Mouse (Mus musculus) CH12.LX (cell line): ENCODE measurements at regions not wholly inside any gene's neighbourhood (a gene's known extent, or its start where the extent isn't known, plus 50 kb on each side); places are given as distances from the start of the nearest gene placed in this dataset.

Source experiments
- DNase-seq: peaks from one replicate; pipeline ENCODE4 v3.0.0-alpha.2; 2013; ENCODE audit errors: extremely low read depth
- H3K27ac ChIP-seq: 2 replicates; pipeline ENCODE4 v1.5.1; 2012; ENCODE audit warnings: low read depth, mild to moderate bottlenecking, control low read depth, moderate library complexity; ENCODE audit not compliant: insufficient read depth
- H3K27me3 ChIP-seq: replicated peaks from 2 replicates; pipeline ENCODE3; 2012; ENCODE audit warnings: inconsistent platforms
- H3K36me3 ChIP-seq, 2 experiments: replicated peaks in 1 of 2; 2 replicates each; pipeline versions ENCODE3 to v1.6.1; 2012; ENCODE audit warnings: inconsistent platforms in 1 of 2, low read length in 1 of 2, mild to moderate bottlenecking in 1 of 2, mixed read lengths in 1 of 2, moderate library complexity in 1 of 2; ENCODE audit not compliant: control insufficient read depth in 1 of 2, insufficient read depth in 1 of 2
- H3K4me1 ChIP-seq, 2 experiments: 2 replicates each; pipeline ENCODE4 v1.6.1; 2012; ENCODE audit warnings: inconsistent platforms in 1 of 2, moderate library complexity in 1 of 2; ENCODE audit not compliant: insufficient read depth in 2 of 2, control insufficient read depth in 1 of 2
- H3K4me2 ChIP-seq: 2 replicates; pipeline ENCODE4 v1.6.1; 2012; ENCODE audit warnings: low read depth, mild to moderate bottlenecking, control low read depth; ENCODE audit not compliant: poor library complexity, insufficient read depth, severe bottlenecking
- H3K4me3 ChIP-seq, 3 experiments: fragments of 150-350 bp in 1 of 3; sonication (generic) in 1 of 3; replicated peaks in 1 of 3; 2 replicates each; pipeline versions ENCODE3 to v1.5.1; 2011 to 2012; ENCODE audit warnings: low read depth in 2 of 3, low read length in 2 of 3, mild to moderate bottlenecking in 2 of 3, moderate library complexity in 2 of 3, control low read depth in 1 of 3, improper control_type of control experiment in 1 of 3, inconsistent platforms in 1 of 3, mixed read lengths in 1 of 3; ENCODE audit not compliant: poor library complexity in 1 of 3
- H3K79me2 ChIP-seq: replicated peaks from 2 replicates; pipeline ENCODE4 v1.6.1; 2012; ENCODE audit warnings: mild to moderate bottlenecking, moderate library complexity; ENCODE audit not compliant: control insufficient read depth, poor library complexity, insufficient read depth, severe bottlenecking; ENCODE audit errors: extremely low read depth
- H3K9ac ChIP-seq: 2 replicates; pipeline ENCODE4 v1.6.1; 2012; ENCODE audit warnings: low read depth, mild to moderate bottlenecking, control low read depth, moderate library complexity; ENCODE audit not compliant: insufficient read depth
- H3K9me3 ChIP-seq: replicated peaks from 2 replicates; pipeline ENCODE3; 2012; ENCODE audit warnings: low read length, inconsistent platforms, mixed read lengths
- BHLHE40 ChIP-seq: IDR thresholded peaks from 2 replicates; pipeline ENCODE4 v1.6.1; 2011; ENCODE audit warnings: mild to moderate bottlenecking, low read depth, low read length, improper control_type of control experiment
- CHD1 ChIP-seq: IDR thresholded peaks from 2 replicates; pipeline ENCODE4 v1.6.1; 2012; ENCODE audit warnings: low read depth, low read length, improper control_type of control experiment, inconsistent platforms
- CHD2 ChIP-seq: IDR thresholded peaks from 2 replicates; pipeline ENCODE4 v1.6.1; 2011; ENCODE audit warnings: low read length, improper control_type of control experiment
- CTCF ChIP-seq, 2 experiments: IDR thresholded peaks in 1 of 2; conservative IDR thresholded peaks in 1 of 2; 2 replicates each; pipeline ENCODE4 v1.5.1; 2011 to 2012; ENCODE audit warnings: low read depth in 2 of 2, low read length in 2 of 2, improper control_type of control experiment in 1 of 2, inconsistent platforms in 1 of 2, mild to moderate bottlenecking in 1 of 2, moderate library complexity in 1 of 2
- EP300 ChIP-seq: IDR thresholded peaks from 2 replicates; pipeline ENCODE4 v1.6.1; 2011; ENCODE audit warnings: low read length, improper control_type of control experiment
- ETS1 ChIP-seq: conservative IDR thresholded peaks from 2 replicates; pipeline ENCODE4 v1.6.1; 2012; ENCODE audit warnings: low read depth, mild to moderate bottlenecking, inconsistent platforms, low read length, improper control_type of control experiment, moderate library complexity
- GABPA ChIP-seq: IDR thresholded peaks from 2 replicates; pipeline ENCODE4 v1.6.1; 2012; ENCODE audit warnings: low read depth, low read length, improper control_type of control experiment, inconsistent platforms; ENCODE audit not compliant: insufficient replicate concordance
- HCFC1 ChIP-seq: IDR thresholded peaks from 2 replicates; pipeline ENCODE4 v1.6.1; 2012; ENCODE audit warnings: low read depth, mild to moderate bottlenecking, inconsistent platforms, low read length, improper control_type of control experiment
- JUN ChIP-seq: IDR thresholded peaks from 2 replicates; pipeline ENCODE4 v1.6.1; 2011; ENCODE audit warnings: low read depth, mild to moderate bottlenecking, low read length, improper control_type of control experiment, moderate library complexity; ENCODE audit not compliant: insufficient read depth
- JUND ChIP-seq: conservative IDR thresholded peaks from 2 replicates; pipeline ENCODE4 v1.6.1; 2011; ENCODE audit warnings: low read depth, low read length, improper control_type of control experiment
- MAX ChIP-seq: IDR thresholded peaks from 2 replicates; pipeline ENCODE4 v1.6.1; 2011; ENCODE audit warnings: low read length, improper control_type of control experiment
- MEF2A ChIP-seq: IDR thresholded peaks from 2 replicates; pipeline ENCODE4 v1.6.1; 2014; ENCODE audit warnings: low read depth, mild to moderate bottlenecking, inconsistent platforms, low read length, improper control_type of control experiment, borderline replicate concordance
- MYC ChIP-seq: IDR thresholded peaks from 2 replicates; pipeline ENCODE4 v1.6.1; 2011; ENCODE audit warnings: low read depth, mild to moderate bottlenecking, improper control_type of control experiment, low read length
- NRF1 ChIP-seq: IDR thresholded peaks from 2 replicates; pipeline ENCODE4 v1.6.1; 2014; ENCODE audit warnings: low read depth, mild to moderate bottlenecking, inconsistent platforms, low read length, improper control_type of control experiment, moderate library complexity
- PAX5 ChIP-seq: IDR thresholded peaks from 2 replicates; pipeline ENCODE4 v1.6.1; 2012; ENCODE audit warnings: low read length, inconsistent platforms, mixed read lengths
- POLR2AphosphoS2 ChIP-seq: IDR thresholded peaks from 2 replicates; pipeline ENCODE4 v1.6.1; 2011; ENCODE audit warnings: low read depth, low read length, improper control_type of control experiment
- RAD21 ChIP-seq: IDR thresholded peaks from 2 replicates; pipeline ENCODE4 v1.6.1; 2011; ENCODE audit warnings: low read depth, mild to moderate bottlenecking, low read length, improper control_type of control experiment, moderate library complexity
- RCOR1 ChIP-seq: conservative IDR thresholded peaks from 2 replicates; pipeline ENCODE4 v1.6.1; 2012; ENCODE audit warnings: low read depth, mild to moderate bottlenecking, inconsistent platforms, low read length, improper control_type of control experiment
- SMC3 ChIP-seq: IDR thresholded peaks from 2 replicates; pipeline ENCODE4 v1.6.1; 2011; ENCODE audit warnings: low read depth, low read length, improper control_type of control experiment
- TBP ChIP-seq: conservative IDR thresholded peaks from 2 replicates; pipeline ENCODE4 v1.6.1; 2011; ENCODE audit warnings: low read depth, low read length, improper control_type of control experiment
- TCF12 ChIP-seq: IDR thresholded peaks from 2 replicates; pipeline ENCODE4 v1.6.1; 2014; ENCODE audit warnings: low read depth, mild to moderate bottlenecking, inconsistent platforms, low read length, improper control_type of control experiment
- UBTF ChIP-seq: IDR thresholded peaks from 2 replicates; pipeline ENCODE4 v1.6.1; 2012; ENCODE audit warnings: low read depth, mild to moderate bottlenecking, inconsistent platforms, low read length, improper control_type of control experiment, moderate library complexity
- ZC3H11A ChIP-seq: IDR thresholded peaks from 2 replicates; pipeline ENCODE4 v1.6.1; 2012; ENCODE audit warnings: low read depth, mild to moderate bottlenecking, inconsistent platforms, low read length, improper control_type of control experiment
- ZKSCAN1 ChIP-seq: IDR thresholded peaks from 2 replicates; pipeline ENCODE4 v1.6.1; 2012; ENCODE audit warnings: low read depth, inconsistent platforms, low read length, improper control_type of control experiment, borderline replicate concordance
- ZMIZ1 ChIP-seq: IDR thresholded peaks from 2 replicates; pipeline ENCODE4 v1.6.1; 2012; ENCODE audit warnings: low read depth, mild to moderate bottlenecking, inconsistent platforms, low read length, improper control_type of control experiment
- ZNF384 ChIP-seq: IDR thresholded peaks from 2 replicates; pipeline ENCODE4 v1.6.1; 2012; ENCODE audit warnings: low read depth, low read length, improper control_type of control experiment, inconsistent platforms
- dilution Hi-C: fragments of 300-500 bp; cut with MboI; formaldehyde crosslinking; loops from 2 replicates; pipeline ENCODE4 v1.14.3; 2020; ENCODE audit warnings: low sequenced_read_pairs; ENCODE audit not compliant: extremely low pct_unique_long_range_greater_than_20kb, extremely low pct_ligation_motif_present
- in situ Hi-C: fragments of 300-500 bp; cut with MboI; formaldehyde crosslinking; loops from 3 replicates; pipeline ENCODE4 v1.14.3; 2019; ENCODE audit warnings: low sequenced_read_pairs, low pct_ligation_motif_present, low pct_unique_long_range_greater_than_20kb, mixed read lengths

- Histone ChIP-seq H3K27ac (no peak overlapping the region), H3K27me3 (no peaks in the 10 kb centered on the region), H3K4me3 (no peak overlapping the region), H3K9me3 (peaks cover 58% of the 10 kb centered on the region), H3K9ac (no peak overlapping the region), H3K4me2 (no peak overlapping the region), H3K4me1 (no peaks in the 10 kb centered on the region), H3K79me2 (no peaks in the 10 kb centered on the region), H3K36me3 (no peaks in the 10 kb centered on the region)
- TF ChIP-seq HCFC1 (no peak), NRF1 (no peak), SMC3 (no peak), MYC (no peak), CHD2 (no peak), UBTF (no peak), GABPA (no peak), ZC3H11A (no peak), JUND (no peak), ZNF384 (no peak), ZKSCAN1 (no peak), ZMIZ1 (no peak), MAX (no peak), CTCF (conservative IDR thresholded peaks at IDR 0.05 in 1 of 2, IDR thresholded peaks at IDR 0.05 in 1 of 2; ENCODE audit: low read depth in 2 of 2, low read length in 2 of 2) (no peak), JUN (no peak), EP300 (no peak), TBP (no peak)
- DNase-seq: no peak
- dilution Hi-C loops: no loop called here
- in situ Hi-C loops: no loop called here
These were observed 252.8 kb upstream of the Nxpe4 start for GRCm38 (mm10) chr9:47909051-47909450.

GRCm38 (mm10) chr9:47910501-47910906 is 251.3 kb upstream of the Nxpe4 start:
- Histone ChIP-seq H3K27ac (no peak overlapping the region), H3K27me3 (no peaks in the 10 kb centered on the region), H3K36me3 (no peaks in the 10 kb centered on the region), H3K9me3 (peaks cover 59% of the 10 kb centered on the region), H3K9ac (no peak overlapping the region), H3K4me1 (no peaks in the 10 kb centered on the region), H3K4me2 (no peak overlapping the region), H3K4me3 (no peak overlapping the region), H3K79me2 (no peaks in the 10 kb centered on the region)
- dilution Hi-C loops: no loop called here
- in situ Hi-C loops: no loop called here
- TF ChIP-seq ZNF384 (no peak), RCOR1 (no peak), TCF12 (no peak), BHLHE40 (no peak), POLR2AphosphoS2 (no peak), CHD1 (no peak), UBTF (no peak), RAD21 (no peak), PAX5 (no peak), ZC3H11A (no peak), CTCF (conservative IDR thresholded peaks at IDR 0.05 in 1 of 2, IDR thresholded peaks at IDR 0.05 in 1 of 2; ENCODE audit: low read depth in 2 of 2, low read length in 2 of 2) (no peak), NRF1 (no peak), MEF2A (no peak), JUN (no peak), GABPA (no peak), MAX (no peak), ETS1 (no peak)
- DNase-seq: no peak
